In genomic region chr12:100886877-100887276, GRCm38 (mm10) we compare ENCODE assay signal across 17 mouse cellular contexts.
"Had no signal": no experiment of that assay in that cellular context is flagged by ENCODE, and none has a peak within 500 bp of the region (broad histone marks: within the 10 kb centered on the region; RNA-seq: fewer than 3 reads in every experiment).

No protein-coding gene starts in this region.

- H3K36me3 ChIP-seq: liver, embryonic 13.5 days; neural tube, embryonic 12.5 days; neural tube, embryonic 15.5 days had no signal

- H3K4me2 ChIP-seq: liver, embryonic 13.5 days; midbrain, embryonic 11.5 days; neural tube, embryonic 12.5 days; neural tube, embryonic 15.5 days had no signal

- H3K4me3 ChIP-seq: liver, embryonic 13.5 days; neural tube, embryonic 12.5 days; neural tube, embryonic 15.5 days had no signal

- DNase-seq: kidney, adult 18-20 months; kidney, adult 9 months; kidney, postnatal 14 days; kidney, postnatal 4 days; liver, embryonic 13.5 days; lung, adult 2 months; lung, postnatal 14 days; lung, postnatal 4 days; midbrain, embryonic 14.5 days; spleen, adult 18-20 months; thymus, adult 2 months; thymus, postnatal 14 days had no signal

- H3K27me3 ChIP-seq: neural tube, embryonic 12.5 days; neural tube, embryonic 15.5 days had no signal

- H3K27ac ChIP-seq: liver, embryonic 13.5 days; neural tube, embryonic 12.5 days; neural tube, embryonic 15.5 days; stomach, postnatal 0 days had no signal

- ATAC-seq: intestine, embryonic 16.5 days had no signal

- H3K4me1 ChIP-seq: liver, embryonic 13.5 days; neural tube, embryonic 12.5 days had no signal

- H3K9me3 ChIP-seq: liver, embryonic 13.5 days; neural tube, embryonic 12.5 days; neural tube, embryonic 15.5 days had no signal

- H3K9ac ChIP-seq: liver, embryonic 13.5 days; neural tube, embryonic 12.5 days; neural tube, embryonic 15.5 days had no signal
